Mouse (Mus musculus) lung, postnatal 14 days (tissue): Measurements from ENCODE around the gene Atp6v1f.
A peak's percentile ranks its signal among the peaks of the same experiment; 100 is the strongest.

Experiments
- DNase-seq: peaks from one replicate; pipeline ENCODE4 v3.0.0; 2021

The Atp6v1f gene

GRCm38 (mm10) chr6:29467583-29468354 is at the start of gene Atp6v1f:
Atp6v1f (plus strand) TSS chr6:29467718.
- peak; percentile 94 for DNase-seq

- DNase-seq = no peak
These were observed 46.9 kb upstream of the Atp6v1f start for GRCm38 (mm10) chr6:29420596-29420995.

DNA sequence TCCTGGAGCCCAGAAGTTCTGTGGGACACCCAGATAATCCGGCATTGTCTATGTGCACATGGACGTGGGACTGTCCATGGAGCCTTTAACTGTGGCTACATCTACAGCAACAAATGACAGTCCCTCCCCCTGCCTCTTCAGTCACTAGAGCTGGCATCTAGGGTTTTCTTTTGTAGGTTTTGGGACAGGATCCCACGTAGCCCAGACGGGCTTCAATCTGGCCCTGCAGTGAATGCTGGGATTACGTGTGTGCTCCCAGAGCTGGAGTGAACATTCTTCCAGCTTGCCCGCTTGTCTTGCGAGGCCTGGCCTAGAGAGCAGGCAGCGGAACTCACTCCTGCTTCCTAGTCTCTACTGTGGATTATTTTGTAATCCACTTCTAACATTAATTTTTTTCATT is 42.4 kb upstream of the Atp6v1f start:
- DNase-seq = no peak

DNA sequence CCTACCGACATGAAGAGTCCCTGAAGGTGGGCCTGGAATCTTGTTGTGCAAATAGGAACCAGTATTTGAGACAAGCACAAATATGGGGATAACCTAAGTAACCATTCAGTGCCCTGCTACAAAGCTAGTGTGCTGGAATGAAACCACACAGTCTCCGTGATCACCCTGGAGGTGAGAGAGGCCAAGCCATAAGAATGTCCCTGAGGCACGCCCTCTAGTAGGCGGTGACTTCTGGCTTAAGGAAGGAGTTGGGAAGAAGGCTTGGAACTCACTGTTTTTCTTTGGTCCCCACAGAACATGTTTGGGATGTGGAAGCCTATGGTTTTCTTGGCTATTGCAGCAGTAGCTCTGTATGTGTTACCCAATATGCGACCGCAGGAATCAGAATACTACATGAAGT is 41.2 kb upstream of the Atp6v1f start:
- DNase-seq = no peak

DNA sequence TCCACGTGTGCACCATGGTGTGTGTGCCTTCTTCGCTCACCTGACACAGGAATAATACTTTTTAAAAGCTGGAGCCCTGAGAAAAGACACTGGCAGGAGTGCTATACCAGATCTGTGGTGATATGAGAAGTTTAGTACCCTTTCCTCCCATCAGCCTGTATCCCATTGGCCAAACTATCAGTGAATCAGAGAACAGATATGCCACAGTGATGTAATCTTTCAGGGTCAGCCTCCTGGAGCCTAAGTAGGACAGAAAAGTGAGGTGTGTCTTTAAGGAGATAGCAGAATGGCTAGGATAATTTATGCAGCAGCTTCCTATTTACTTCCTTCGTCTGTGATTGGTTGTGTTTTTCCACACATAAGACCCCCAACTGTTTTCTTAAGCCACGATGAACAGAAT is 39.3 kb upstream of the Atp6v1f start:
- DNase-seq = no peak

DNA sequence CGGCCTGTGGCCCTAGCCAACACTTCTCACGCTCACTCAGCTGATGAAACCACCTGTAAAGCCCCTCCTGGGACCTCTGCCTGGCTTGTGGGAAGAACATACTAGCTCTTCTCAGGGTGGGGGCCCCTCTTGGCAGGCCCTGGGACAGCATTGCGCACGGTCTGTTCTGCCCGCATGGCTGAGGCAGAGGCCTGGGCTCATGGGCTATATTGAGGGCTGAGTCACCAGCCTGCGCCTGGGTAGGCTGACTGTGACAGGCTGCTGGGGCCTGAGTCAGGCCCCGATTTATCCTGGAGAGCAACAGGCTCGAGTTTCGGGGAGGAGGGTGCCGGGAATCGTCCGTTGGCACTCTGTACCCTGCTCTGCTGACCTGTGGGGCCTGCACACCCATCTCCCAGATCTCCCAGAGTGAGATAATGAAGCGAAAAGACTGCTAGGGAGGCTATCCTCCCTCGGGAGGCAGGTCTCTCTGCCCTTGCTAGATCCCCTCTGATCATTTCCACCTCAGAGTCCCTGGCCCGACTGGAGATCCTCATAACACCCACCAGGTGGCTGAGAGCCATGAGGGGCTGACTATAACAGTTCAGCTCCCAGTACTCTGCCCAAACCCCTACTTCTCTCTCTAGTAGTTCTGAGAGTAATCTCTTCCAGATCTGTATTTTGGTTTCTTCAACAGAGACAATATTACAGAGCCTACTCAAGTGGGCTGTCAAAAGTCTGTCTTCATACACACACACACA is 36.7 kb upstream of the Atp6v1f start:
- no peak for DNase-seq

GRCm38 (mm10) chr6:29431473-29431872 is 36.0 kb upstream of the Atp6v1f start:
- DNase-seq = no peak

DNA sequence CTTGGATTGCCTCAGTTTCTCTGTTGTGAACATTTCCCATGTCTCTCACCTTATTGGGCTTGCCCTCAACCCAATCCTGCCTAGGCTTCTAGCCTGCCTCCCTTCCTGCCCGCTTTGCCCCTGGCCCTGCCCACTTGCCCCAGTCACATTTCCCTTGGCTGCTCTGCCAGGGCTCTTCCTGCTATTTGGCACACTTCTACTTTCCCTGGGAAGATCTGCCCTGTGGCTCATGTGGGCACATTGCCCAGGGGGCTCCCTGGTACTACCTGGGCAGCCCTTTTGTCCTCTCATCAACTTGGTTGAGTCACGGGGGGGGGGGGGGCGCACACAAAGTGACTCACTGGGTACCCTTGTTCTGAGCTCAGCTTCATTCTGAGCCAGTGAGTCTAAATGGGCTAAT is 35.4 kb upstream of the Atp6v1f start:
- DNase-seq = no peak

- DNase-seq = no peak
These were observed 34.9 kb upstream of the Atp6v1f start for GRCm38 (mm10) chr6:29432676-29433037.

- peak; percentile 32 for DNase-seq
These were observed 34.3 kb upstream of the Atp6v1f start, which contains the start of gene Flnc for GRCm38 (mm10) chr6:29433038-29433803. Flnc (plus strand) TSS chr6:29433256.

DNA sequence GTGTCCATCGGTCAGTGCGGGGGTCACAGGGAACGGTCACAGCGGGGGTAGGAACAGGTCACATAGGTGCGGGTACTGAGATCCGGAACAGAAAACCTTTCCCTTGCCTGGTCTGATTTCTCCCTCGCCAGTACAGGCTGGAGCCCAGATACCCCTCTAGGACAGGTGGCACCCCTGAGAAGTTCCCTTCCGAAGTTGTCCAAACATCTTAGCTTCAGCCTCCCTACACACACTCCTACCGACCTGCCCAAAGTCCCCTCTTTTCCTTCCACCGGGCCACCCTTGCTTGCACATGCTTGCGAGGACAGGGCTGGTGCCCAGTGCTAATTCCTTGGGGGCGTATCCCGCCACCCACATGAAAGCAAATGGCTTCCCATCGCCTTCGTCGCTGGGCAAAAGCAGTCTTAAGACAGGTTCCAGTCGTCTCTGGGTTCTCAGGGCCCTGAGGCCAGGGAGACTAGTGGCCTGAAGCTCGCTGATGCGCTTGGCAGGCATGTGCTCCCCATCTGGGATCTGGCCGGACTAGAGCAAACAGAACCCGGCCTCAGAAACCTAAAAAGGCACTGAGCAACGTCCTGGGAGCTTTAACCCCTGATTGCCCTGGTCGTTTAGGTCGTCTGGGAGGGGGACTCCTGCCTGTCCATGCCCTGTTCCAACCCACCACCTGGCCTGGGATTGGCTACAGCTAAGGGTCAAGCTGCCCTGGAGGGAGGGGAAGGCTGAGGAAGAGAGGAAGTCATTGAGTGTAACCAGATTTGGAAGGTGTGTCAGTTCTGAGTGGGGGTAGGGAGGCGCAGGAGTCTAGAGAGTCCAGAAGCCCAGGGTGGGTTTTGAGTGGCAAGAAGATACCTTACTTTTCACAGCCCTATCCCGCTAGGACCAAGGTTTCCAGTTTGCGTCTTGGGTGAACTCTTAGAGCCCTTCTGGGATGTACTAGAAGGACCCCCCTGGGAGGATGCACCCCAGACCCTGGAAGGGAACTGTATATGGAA is 33.4 kb upstream of the Atp6v1f start:
- no peak for DNase-seq

DNA sequence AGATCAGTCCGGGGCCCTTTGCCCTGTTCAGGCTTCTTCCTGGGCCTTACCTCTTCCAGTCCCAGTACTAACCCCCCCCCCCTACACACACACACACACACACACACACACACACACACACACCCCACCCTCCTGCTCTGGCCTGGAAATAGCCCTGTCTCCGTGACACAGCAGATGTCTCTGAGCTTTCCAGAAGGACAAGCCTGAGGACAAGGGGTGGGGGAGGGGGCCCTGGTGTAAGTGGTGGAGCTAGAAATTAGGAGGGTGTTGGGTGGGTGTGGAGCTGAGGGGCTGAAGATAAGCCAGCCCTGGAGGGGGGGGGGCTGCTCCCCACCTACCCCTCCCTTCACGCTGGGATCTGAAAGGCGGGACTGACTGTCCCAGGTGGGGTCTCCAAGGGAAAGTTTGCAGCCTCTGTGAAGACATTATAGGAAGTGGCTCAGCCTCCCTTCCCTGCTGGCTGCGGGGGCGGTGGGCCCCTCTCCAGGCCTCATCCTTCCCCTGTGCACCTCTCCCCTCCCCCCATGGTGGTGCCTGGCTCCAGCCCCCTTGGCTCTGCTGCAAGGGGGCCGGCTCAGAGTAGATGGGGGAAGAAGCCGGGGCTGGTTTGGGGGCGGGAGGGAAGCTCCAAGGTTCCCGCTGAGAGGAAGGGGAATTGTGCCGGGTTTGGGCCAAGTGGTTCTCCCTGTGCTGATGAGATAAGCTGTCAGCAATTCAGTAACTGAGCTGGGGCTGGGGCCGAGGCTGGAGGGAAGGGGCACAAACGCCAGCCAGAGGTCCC is 32.4 kb upstream of the Atp6v1f start:
- DNase-seq = no peak

GRCm38 (mm10) chr6:29435940-29436451 is 31.5 kb upstream of the Atp6v1f start:
- DNase-seq = no peak

- peak; percentile 46 for DNase-seq
These were observed 31.0 kb upstream of the Atp6v1f start for GRCm38 (mm10) chr6:29436461-29436934.

GRCm38 (mm10) chr6:29439251-29439650 is 28.3 kb upstream of the Atp6v1f start:
- no peak for DNase-seq

- no peak for DNase-seq
These were observed 27.7 kb upstream of the Atp6v1f start for GRCm38 (mm10) chr6:29439789-29440188.

GRCm38 (mm10) chr6:29444773-29445172 is 22.7 kb upstream of the Atp6v1f start:
- DNase-seq = peak; percentile 46

DNA sequence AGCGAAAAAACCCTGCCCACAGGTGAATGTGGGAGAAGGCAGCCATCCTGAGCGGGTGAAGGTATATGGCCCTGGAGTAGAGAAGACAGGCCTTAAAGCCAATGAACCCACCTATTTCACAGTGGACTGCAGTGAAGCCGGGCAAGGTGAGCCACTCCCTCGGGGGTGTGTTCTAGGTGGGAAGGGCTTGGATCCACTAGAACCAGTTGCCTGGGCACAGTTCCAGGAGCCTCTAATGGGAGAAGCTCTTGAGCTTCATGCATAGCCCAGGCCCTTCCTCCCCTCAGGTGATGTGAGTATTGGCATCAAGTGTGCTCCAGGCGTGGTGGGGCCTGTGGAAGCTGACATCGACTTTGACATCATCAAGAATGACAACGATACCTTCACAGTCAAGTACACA is 22.2 kb upstream of the Atp6v1f start:
- peak; percentile 35 for DNase-seq

DNA sequence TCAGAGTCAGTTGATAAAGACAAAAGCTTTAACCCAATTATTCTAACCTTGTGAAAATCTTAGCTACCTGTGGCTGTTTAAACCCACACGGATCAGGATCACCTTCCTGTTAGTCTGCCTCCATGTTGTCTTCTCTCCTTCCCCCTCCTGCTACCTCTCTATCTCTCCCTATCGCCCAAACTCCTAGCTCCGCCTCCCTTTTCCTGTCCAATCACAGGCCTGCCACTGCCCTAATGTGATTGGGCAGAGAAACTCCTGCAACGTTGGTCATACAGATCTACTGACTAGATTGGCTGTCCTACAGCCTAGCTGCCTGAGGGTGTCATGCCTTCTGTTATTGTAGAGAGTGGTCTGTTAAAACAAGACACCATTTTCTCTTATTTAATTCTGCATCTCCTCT is 17.7 kb upstream of the Atp6v1f start:
- no peak for DNase-seq

DNA sequence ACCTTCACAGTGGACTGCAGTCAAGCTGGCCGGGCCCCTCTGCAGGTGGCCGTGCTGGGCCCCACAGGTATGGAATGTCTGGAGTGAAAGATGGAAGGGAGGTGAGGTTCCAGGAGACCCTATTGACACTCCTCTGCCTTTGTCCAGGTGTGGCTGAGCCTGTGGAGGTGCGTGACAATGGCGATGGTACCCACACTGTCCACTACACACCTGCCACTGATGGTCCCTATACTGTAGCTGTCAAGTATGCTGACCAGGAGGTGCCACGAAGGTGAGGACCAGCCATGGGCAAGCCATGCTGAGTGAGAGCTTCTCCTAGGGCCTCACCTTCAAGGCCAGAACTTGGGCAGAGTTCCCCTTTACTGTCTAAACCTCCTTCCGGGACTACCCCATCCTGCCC is 16.9 kb upstream of the Atp6v1f start:
- no peak for DNase-seq

DNA sequence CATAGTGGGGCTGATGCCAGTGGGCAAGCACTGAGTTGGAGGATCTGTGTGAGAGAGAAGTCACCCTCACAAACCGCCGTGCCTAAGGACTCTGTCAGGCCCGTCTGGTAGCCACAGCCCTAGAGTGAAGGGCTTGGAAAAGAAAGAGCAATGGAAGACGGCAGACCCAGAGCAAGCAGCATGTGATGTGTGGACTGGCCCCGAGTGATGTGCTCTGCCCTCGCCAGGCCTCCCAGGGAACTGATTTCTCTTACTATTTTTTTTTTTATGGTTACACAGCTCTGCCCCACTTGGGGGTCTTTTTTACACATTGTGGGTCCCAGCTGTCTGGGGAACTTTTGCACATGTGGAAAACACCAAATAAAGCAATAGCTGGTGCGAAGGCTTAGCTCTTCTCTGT is 6.0 kb upstream of the Atp6v1f start:
- no peak for DNase-seq
